Mouse (Mus musculus): ENCODE results near the gene Irf9.

GRCm38 (mm10) chr14:55557587-55557986 is 45.8 kb upstream of the Irf9 start:
- TF ChIP-seq CTCF (IDR thresholded peaks at IDR 0.05; ENCODE audit: borderline replicate concordance, insufficient read depth, low read depth, low read length) (no peak), POLR2A (IDR thresholded peaks at IDR 0.05; ENCODE audit: borderline replicate concordance, insufficient read depth, low read length) (no peak)
